Mouse (Mus musculus) layer of hippocampus, postnatal 10 days (tissue): ENCODE measurements at regions not wholly inside any gene's neighbourhood (a gene's known extent, or its start where the extent isn't known, plus 50 kb on each side); places are given as distances from the start of the nearest gene placed in this dataset.
"Not testable (repeated sequence)": the region's sequence is repeated elsewhere in the genome, so short reads cannot be mapped to it uniquely, and the experiment has no call there.

Experiments used
- DNase-seq, 2 experiments: peaks; one replicate each; pipeline ENCODE4 v3.0.0; 2021; ENCODE audit warnings: low spot score in 2 of 2

DNA sequence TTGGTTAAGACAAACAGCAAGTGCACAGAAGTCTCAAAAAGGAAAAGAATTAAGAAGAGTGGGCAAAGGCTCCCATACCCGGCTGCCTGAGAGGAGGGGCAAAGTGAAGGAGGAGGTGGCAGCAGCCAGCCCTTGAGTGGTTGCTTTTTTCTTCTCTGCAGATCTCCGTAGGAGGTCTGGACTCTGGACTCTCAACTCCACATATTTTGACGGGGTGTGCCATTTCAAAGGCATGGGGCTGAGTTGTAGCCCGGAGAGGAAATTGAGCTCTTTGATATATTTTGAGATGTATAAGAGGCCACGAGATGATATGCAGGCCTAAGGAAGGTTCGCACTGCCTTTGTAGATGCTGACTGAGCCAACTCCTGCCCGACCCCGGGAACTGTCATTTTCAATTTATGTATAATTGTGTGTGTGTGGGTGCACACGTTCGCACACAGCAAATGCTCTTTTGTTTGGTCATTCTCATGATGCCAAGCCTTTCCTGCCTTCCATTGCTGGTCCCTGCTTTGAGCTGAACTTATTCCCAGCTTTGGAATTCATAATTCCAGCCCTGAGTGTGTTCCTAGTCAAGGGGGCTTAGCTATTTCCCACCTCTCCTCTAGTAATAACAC is 56.4 kb downstream of the Cxcr4 start:
- no peak for DNase-seq

DNA sequence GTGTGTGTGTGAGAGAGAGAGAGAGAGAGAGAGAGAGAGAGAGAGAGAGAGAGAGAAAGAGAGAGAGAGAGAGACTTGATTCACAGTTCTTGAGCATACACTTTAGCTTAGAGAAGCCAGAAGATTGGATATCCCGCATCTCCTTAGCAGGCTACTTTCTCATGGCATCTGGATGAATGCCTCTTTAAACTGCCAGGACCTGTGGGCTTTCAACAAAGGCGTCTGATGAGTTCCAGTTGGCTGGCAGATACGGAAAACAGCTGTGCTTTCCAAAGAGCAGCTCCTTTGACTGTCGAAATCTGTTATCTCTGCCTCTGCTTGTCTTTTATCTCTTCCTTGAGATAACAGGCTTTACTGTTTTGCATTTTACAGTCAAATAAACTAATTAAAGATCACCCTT is 59.5 kb downstream of the Cxcr4 start:
- DNase-seq = no peak

DNA sequence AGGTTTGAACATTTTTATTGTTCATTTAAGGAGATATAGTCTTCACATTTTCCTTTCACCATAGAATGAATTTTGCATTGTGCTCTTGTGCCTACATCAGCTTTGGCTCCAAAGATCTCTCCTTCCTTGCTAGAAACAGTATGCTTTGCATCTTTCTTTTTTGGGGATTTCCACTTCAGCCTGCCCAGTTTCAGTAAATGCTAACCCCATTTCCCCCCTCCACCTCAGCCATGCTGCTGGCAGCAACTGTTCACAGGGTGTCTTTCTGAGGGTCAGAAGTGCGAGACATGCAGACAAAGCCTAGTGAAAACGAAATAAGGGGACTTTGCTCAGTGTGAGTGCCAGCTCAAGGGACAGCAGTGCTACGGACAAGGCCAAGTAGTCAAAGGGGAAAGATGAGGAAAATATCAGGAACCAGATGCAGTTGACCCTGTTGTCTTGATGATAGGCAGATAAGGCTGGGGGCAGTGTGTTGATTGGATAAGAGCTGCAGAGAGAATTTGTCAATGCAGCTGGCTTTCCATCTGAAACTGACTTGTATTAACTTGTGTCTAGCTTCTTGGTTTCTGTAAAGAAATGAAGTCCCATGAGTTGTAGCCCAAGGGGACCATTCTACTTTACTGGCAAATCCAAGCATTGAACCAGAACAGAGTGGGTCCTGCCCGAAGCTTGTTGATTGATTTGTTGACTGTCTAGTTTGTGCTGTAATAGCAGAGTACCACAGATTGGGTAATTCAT is 62.1 kb downstream of the Cxcr4 start:
- DNase-seq = no peak

DNA sequence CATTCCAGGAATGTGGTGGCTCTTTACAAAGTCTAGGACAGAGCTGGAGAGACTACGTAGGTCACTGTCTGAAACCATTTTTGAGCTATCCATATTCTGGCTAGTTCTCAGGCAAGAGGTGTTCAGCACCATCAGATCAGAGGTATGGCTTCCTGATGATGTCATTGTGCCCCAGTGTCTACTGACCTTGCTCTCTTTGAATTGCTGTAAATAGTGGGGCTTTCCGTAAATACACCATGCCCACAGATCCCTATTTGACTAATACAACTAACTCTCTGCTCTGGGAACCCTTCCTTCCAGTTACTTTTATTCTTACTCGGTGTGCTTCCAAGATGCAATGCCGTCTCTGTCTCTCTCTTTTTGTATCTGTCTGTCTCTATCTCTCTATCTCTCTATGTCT is 72.9 kb downstream of the Cxcr4 start:
- no peak for DNase-seq

DNA sequence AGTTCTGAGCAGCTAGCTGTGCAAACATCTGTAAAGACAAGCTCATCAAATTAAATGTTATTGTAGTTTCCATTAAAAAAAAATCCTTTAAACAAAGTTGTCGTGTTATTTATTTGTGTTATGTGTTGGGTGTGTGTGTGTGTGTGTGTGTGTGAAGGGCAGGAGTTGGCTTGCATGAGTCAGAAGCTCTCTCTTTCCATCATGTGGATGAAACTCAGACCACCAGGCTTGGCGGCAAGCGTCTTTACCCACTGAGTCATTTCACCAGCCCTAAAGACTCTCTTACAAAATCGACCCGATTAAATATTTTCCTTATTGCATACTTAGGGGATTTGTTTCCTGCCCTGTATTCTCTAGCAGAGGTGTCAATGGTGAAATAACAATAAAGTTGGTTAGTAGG is 73.6 kb downstream of the Cxcr4 start:
- no peak for DNase-seq

DNA sequence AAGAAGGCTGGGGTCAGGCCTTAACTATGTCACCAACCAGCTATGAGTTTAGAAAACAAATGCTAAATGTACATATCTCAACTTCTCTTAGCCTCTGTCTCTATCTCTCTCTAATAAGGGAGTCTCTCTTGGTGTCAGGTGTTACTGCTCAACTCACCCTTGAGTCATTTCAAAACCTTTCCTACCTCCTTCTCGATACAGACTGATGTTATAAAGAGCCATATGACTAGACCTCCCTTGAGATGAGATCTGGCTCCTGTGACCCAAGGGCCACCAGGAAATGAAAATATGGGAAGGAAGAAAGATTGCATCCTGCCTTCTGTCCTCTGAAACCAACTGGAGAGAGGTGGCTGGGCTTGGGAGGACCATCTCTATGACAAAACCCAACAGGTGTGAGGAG is 74.7 kb downstream of the Cxcr4 start:
- DNase-seq = no peak

DNA sequence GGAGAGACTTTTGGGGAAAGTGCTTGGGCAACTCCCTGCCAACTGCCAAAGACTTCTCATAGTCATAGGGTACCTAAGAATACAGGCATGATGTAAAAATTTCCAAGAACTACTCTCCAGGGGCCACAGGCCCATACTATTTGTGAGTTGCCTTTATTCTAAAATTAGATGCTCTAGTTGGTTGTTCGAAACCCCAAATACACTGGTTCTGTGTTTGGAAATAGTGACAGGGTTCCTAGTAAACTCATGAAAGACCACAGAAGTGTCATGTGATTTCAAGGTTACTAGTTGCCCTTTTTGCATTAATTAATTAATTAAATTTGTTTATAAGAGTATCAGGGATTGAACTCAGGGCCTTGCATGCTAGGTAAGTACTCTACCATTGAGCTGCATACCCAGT is 77.8 kb downstream of the Cxcr4 start:
- no peak for DNase-seq

DNA sequence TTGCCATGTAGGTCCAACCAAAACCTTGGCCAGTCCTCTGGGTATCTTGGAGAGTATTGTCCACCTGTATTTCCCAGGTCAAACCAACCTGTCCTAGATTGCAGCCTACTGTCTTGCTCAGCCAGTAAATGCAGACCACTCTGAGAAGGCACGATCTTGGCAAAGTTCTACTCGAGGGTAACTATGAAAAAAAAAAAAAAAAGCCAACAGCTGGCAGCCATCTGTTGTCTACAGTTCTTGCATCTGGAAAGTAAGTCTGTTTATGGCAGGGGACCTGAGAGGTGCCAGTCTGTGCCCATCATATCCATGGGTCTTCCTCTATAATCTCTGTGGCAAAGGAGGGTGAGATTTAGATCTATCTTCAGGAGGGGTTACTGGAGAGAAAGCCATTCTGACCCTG is 78.2 kb downstream of the Cxcr4 start:
- no peak for DNase-seq

DNA sequence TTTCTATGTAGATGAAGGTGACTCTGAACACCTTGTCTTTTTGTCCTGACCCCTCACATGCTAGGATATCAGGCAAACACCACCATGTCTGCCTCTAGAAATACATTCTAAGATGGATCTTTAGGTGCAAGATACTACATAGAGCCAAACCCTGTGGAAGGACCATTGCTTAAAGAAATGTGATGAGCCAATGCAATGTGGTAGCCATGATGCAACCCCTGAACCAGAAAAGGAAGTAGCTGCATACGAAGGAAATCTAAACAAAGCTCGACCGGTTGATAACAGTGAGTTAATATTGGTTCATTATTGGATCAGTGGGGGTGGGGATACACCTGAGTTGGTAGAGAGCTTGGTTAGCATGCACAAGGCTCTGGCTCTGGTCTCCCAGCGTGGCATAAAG is 78.9 kb downstream of the Cxcr4 start:
- DNase-seq = no peak

DNA sequence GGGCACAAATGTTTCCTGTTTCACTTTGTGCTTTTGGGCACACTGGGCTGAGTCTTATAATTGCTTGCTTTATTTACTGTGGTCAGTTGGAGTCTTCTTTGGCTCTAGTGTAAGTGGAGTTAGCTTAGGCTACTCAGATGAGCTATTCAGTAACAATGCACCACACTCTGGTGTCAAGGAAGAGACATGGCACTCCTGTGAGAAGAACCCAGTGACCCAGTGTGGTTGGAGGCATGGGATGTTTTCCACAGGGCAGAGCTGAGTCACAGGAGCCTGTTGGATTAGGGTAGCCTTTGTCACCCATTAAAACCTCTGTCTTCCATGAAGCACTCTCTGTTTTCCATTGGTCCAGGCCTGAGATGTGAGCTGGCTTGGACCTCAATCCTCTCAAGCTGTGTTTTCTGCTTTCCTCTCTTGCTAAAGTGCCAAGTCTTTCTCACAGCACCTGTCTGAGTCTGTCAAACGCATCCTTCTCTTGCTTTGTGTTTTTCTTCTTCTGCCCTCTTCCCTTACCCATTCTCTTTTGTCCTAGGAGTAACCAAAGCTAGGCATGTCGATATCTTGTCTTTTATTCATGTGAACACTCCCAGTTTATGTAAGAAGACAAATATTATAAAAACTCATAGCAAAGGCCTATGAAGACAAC is 83.2 kb downstream of the Cxcr4 start:
- DNase-seq = no peak

DNA sequence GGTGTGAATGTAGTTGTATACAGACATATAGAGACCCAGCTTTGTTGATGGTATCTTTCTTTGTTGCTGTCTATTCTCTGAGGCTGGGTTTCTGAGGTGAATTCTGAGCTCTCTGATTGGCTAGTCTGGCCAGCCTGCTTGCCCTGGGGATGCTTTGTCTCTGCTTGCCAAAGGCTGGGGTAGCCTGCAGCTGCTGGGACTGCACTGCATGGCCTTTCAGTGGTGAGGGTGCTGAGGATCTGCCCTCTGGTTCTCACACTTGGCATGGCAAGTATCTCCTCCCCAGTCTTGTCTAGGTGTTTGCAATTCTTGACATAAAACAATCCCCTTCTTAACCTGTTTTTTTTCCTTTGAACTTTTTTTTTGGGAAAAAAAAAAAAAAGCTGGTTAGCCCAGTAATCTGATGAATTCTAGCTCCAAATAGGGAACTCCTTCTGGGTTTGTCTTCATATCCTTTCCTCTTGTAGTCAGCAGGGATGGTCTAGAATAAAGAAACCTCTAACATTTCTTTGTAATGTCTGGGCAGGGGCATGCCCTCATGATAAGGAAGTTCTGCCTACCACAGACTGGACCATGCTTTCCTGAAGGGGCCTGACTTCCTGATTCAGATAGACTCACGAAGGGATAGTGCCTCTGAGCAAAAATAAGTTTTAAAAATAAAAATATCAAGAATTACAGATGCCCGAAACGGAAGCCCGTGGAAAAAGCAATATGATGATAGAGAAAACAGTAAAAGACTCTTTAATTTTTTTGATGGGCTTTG is 85.4 kb downstream of the Cxcr4 start:
- no peak for DNase-seq

DNA sequence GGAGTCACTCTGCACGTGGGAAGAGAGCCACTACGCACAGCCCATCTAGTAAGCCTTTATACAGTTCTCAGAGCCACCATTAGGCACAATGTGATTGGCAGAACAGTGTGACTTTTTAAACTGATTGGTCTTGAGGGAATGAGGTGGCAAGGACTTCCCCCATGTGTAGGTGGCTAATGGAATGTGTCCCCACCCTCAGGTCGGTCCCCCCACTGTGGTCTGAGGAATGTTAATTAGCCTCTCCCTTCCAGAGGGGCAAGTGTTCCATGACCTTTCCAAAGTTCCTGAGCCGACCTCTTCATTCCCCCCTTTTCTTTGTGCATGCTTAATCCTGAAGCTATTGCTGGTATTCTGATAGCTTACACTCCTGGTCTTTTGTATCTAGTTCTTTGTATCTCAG is 87.2 kb upstream of the Dars start:
- no peak for DNase-seq

DNA sequence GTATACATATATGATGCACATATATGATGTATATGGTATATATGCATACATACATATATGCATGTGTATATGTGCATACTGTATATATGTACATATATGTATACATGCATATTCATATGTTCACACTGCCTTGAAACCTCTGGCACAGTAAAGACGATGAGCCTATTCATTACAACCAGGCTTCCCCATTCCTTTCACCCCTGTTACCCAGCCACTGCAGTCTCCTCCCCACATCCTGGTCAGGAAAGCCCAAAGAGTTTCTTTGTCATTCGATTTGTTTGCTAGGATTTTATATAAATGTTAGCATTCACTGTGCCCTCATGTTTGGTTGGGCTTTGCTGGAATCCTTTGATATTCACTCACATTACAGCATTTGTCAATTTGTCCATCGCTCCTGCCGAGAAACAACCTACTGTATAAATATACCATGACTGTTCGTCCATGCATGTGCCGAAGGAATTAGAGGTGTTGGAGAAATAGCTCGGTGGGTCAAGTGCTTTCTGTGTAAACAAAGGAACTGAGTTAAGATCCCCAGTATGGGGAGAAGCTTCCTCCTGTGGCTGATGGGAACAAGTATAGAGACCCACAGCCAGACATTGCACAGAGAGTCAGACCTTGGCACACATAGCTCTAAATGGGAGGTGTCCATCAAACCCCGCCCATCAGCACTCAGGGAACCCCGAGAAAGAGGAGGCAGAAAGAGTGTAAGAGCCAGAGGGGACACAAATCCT is 81.0 kb upstream of the Dars start:
- DNase-seq = no peak

DNA sequence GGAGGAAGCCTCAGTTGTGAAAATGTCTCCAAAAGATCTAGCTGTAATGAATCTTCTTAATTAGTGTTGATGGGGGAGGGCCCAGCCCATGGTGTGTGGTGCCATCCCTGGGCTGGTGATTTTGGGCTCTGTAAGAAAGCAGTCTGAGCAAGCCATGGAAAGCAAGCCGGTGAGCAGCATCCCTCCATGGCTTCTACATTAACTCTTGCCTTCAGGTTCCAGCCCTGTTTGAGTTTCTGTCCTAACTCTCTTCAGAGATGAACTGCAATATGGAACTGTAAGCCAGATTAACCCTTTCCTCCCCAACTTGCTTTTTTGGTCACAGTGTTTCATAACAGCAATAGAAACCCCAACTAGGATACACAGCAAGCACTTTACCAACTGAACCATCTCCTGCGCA is 75.1 kb upstream of the Dars start:
- no peak for DNase-seq

DNA sequence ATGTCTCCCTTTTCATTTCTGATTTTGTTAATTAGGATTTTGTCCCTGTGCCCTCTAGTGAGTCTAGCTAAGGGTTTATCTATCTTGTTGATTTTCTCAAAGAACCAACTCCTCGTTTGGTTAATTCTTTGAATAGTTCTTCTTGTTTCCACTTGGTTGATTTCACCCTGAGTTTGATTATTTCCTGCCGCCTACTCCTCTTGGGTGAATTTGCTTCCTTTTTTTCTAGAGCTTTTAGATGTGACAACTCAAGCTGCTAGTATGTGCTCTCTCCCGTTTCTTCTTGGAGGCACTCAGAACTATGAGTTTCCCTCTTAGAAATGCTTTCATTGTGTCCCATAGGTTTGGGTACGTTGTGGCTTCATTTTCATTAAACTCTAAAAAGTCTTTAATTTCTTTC is 70.0 kb upstream of the Dars start:
- DNase-seq = not testable (repeated sequence)

DNA sequence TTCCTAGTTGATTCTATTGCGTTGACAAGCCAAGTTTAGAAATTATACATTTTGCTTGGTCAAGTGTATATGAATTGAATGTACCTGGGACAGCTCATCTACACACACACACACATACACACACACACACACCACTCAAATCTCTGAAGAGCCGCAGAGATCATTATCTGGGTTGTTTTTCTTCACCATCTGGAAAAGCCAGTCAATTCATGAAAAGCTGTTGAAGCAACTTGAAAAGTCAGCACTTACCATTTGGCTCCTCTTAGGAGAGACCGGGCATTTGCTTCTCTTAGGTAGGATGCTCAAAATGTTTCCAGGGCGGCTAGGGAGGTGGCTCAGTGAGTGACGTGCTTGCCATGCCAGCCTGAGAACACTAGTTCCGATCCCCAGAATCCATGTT is 61.2 kb upstream of the Dars start:
- no peak for DNase-seq

DNA sequence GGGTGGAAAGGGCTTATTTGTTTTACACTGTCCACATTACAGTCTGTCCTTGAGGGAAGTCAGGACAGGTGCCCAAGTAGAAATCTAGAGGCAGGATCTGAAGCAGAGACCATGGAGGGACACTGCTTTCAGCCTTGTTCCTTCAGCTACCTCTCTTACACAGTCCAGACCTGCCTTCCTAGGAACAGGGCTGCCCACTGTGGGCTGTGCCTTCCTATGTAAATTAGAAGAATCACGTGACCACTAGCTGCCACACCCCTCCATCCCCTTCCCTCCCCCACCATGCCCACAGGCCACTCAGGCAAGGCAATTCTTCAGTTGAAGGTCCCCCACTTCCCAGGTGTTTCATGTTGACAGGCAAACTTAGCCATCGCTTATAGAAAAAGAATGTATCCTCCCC is 60.5 kb upstream of the Dars start:
- DNase-seq = no peak

DNA sequence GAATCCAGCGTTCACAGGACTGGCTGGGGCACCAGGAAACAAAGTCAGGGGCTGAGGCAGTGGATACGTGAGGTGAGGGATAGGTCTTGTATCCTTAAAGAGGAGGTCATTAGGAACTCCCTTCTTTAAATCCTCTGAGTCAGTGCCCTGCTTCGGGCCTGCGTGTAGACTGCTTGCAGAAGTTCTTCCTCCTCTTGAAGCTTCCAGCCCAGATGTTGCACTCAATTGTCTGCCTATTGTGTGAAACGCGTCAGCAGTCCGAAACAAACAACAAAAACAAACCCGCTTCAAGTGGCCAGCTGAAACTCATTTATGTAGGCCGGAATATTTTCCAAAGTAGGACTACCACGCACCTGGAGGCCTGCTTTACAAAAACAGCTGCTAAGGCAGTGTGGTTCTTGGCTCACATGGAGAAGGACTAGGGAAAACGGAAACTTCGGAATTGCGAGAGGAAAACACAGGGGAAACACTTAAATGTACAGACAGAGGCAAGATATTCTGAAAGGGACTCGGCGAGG is 55.6 kb upstream of the Dars start:
- no peak for DNase-seq

DNA sequence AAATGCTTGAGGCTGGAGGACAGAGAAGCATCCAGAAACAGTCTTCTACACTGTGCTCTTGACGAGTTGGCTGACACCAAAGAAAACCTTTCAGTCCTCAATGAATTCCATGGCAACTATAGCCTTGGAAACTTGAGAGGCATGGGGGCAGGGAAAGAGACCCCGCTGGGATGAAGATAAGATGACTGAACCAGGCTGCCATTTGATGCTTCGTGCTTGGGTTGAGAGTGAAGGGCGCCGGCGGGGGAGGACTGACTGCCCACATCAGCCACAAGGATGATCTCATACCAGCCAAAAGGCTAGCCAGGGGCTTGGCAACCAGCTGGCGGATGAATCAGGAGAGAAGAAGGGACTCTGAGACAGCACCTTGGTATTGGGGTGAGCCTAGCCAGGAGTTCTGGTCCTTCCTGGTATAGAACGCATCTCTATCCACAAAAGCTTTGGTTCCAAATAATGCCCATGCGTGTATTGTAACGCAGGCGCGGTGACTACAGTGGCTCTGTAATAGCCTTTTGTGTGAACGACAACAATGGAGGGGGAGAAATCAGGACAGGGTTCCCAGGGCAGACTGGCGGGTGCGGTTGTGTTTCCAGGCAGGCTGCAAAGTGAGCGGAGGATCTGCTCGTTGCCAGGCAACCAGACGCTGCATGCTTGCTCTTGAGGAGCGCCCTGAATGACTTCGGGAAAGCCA is 55.0 kb upstream of the Dars start:
- peak; percentile 71 to 79 for DNase-seq

DNA sequence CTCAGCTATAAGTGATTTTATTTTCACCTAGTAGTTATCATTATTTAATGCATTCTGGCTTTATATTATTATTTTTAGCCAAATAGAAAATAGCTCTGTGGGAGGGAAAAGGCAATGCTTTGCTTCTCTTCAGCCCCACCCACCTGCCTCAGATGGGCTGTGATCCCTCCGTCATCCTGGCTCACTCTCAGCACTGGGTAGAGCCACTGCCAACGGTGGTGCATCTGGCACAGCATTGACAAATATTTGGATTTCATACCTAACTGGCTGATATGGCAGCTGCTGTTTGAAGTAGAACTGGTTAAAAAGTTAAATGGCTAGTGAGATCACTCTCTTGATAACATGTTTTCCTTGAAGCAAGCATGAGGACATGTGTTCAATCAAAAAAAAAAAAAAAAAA is 53.6 kb upstream of the Dars start:
- DNase-seq = peak; percentile 30 to 34

DNA sequence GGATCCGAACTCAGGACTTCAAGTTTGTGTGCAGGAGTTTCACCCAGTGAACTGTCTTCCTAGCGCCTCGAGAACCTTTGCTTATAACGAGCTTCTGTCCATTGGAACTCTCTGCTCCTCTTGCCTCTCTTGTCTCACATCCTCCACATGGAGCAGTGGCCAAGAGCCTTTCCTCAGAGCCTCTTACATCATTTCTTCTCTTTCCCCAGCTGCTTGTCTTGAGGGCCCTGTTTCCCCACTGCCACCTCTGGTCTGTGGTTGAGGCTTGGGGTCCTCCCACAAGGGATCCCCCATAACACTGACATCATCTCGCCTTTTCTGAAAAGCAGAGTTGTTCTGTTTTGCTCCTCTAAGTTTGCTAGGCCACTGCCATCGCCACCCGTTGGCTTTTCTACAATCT is 51.9 kb upstream of the Dars start:
- no peak for DNase-seq
